In the genomic region with DNA sequence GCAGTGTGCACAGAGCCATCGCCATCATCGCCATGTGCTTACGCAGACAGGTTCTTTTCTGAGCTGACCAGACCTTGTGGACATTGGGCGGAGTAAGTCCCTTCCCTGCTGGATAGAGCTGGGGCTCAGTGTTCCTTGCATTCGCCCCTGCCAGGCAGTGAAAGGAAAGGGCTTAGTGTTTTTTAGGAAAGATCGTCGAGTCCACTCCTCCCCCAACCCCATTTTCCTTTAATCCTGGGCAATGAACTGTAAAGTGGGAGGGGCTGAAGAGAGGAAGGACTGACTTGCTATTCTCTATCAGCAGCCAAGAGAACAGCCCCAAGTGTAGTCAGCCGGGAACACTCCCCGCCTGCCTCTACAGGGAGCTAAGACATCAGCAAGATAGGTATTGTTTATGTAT, we compare ENCODE assay signal across 9 mouse cellular contexts. TPM values are rescaled to one million over a fixed set of nuclear protein-coding genes. Genes with fewer than 3 reads are reported as not detected.
DNase-seq lines count a peak whose midpoint lies in the region; ATAC-seq and TF ChIP-seq lines count a peak whose summit lies in the region.
"Had no signal": no experiment of that assay in that cellular context is flagged by ENCODE, and none has a peak within 500 bp of the region (broad histone marks: within the 10 kb centered on the region; RNA-seq: fewer than 3 reads in every experiment).

No protein-coding gene starts in this region.

- no peak overlapping the region for H3K9ac ChIP-seq in ES-Bruce4 (ENCODE audit: low read depth, poor library complexity, severe bottlenecking)
- peak overlapping the region; percentile 40; the same call in 1 of the 2 replicates for H3K9ac ChIP-seq in forebrain, embryonic 14.5 days (ENCODE audit: low read length)

- H3K4me1 ChIP-seq in ES-Bruce4 (ENCODE audit: control insufficient read depth, insufficient read depth, low read length), result peaks cover 12% of the 10 kb centered on the region
- peaks cover 40% of the 10 kb centered on the region for H3K4me1 ChIP-seq in forebrain, embryonic 14.5 days (ENCODE audit: control insufficient read depth, insufficient read depth, low read length)

- H3K4me2 ChIP-seq in forebrain, embryonic 14.5 days (ENCODE audit: low read length), result peak overlapping the region; percentile 35; the same call in 1 of the 2 replicates

- TF ChIP-seq POLR2A in ES-Bruce4 (IDR thresholded peaks at IDR 0.05; ENCODE audit: insufficient read depth, low read length), result no peak

- H3K9me3 ChIP-seq in ES-Bruce4 (replicated peaks; ENCODE audit: control insufficient read depth, insufficient read depth, low read length, poor library complexity, severe bottlenecking), result no peaks in the 10 kb centered on the region
- no peaks in the 10 kb centered on the region for H3K9me3 ChIP-seq in forebrain, embryonic 14.5 days (replicated peaks; ENCODE audit: control insufficient read depth, low read length)

- no peaks in the 10 kb centered on the region for H3K27me3 ChIP-seq in ES-Bruce4 (ENCODE audit: control insufficient read depth, insufficient read depth, low read length, poor library complexity, severe bottlenecking)
- no peaks in the 10 kb centered on the region for H3K27me3 ChIP-seq in forebrain, embryonic 14.5 days (replicated peaks; ENCODE audit: control insufficient read depth, insufficient read depth, low read length)

- DNase-seq in cerebellum, adult 11-12 months, result peak; percentile 21
- no peak for DNase-seq in cerebellum, adult 11 months
- peak; percentile 70 for DNase-seq in forebrain, embryonic 14.5 days (ENCODE audit: low spot score)
- DNase-seq in kidney, postnatal 25 days, result peak; percentile 32 to 72
- no peak for DNase-seq in ovary, postnatal 36 days (ENCODE audit: low spot score)
- DNase-seq in adrenal gland, postnatal 25 days, result no peak
- DNase-seq in left cerebral cortex, adult 18-20 months (ENCODE audit: low spot score in 2 of 2), result no peak

- H3K4me3 ChIP-seq in ES-Bruce4 (ENCODE audit: low read depth, low read length), result no peak overlapping the region
- H3K4me3 ChIP-seq in forebrain, embryonic 14.5 days (ENCODE audit: low read depth, low read length), result no peak overlapping the region
- H3K4me3 ChIP-seq: erythroblast, embryonic 14.5 days had no signal

- TF ChIP-seq EP300 in ES-Bruce4 (IDR thresholded peaks at IDR 0.05; ENCODE audit: insufficient read depth, low read depth, low read length), result no peak

- no peaks in the 10 kb centered on the region for H3K36me3 ChIP-seq in ES-Bruce4 (ENCODE audit: control insufficient read depth, insufficient read depth, low read length, poor library complexity, severe bottlenecking)
- 0 out of 2 replicates have a peak, but pooled peaks cover 3% of the 10 kb centered on the region for H3K36me3 ChIP-seq in forebrain, embryonic 14.5 days (ENCODE audit: control insufficient read depth, insufficient read depth, low read length)

- no peak for TF ChIP-seq CTCF in ES-Bruce4 (IDR thresholded peaks at IDR 0.05; ENCODE audit: low read depth, low read length)

- WGBS in forebrain, embryonic 14.5 days, result 4% methylated on average over 9 of the region's 9 CpGs

- ATAC-seq in forebrain, embryonic 14.5 days, result peak; percentile 73

- H3K27ac ChIP-seq in ES-Bruce4 (ENCODE audit: insufficient read depth, low read length), result peak overlapping the region; percentile 7; the same call in 1 of the 2 replicates
- H3K27ac ChIP-seq in forebrain, embryonic 14.5 days (ENCODE audit: low read depth, low read length), result peak overlapping the region; percentile 67

RNA-seq across cellular contexts. Expression of a gene that starts 6.4 kb away (rescaled TPM):
- 40.3 and 44.1 TPM in 2 replicates for polyA plus RNA-seq in ES-Bruce4 (2011; ENCODE audit: insufficient read depth, insufficient read length, low read depth, missing spikeins)
- 40.3 and 58.5 TPM in 2 replicates for polyA plus RNA-seq in forebrain, embryonic 14.5 days (2014; fragmentation: Nextera tagmentation; extraction: Ambion mirVana)
- 70.3 and 73.5 TPM in 2 replicates for total RNA-seq in adrenal gland, postnatal 25 days (2021)
- total RNA-seq in left cerebral cortex, adult 18-20 months (2021), result 100 to 1,000 TPM; 239 to 275 TPM

RNA-seq across cellular contexts. Expression of a gene that starts 26.8 kb away (rescaled TPM):
- polyA plus RNA-seq in ES-Bruce4 (2011; ENCODE audit: insufficient read depth, insufficient read length, low read depth, missing spikeins), result 3.1 and 3.3 TPM in 2 replicates
- 105 and 131 TPM in 2 replicates for polyA plus RNA-seq in forebrain, embryonic 14.5 days (2014; fragmentation: Nextera tagmentation; extraction: Ambion mirVana)
- total RNA-seq in adrenal gland, postnatal 25 days (2021), result 1.9 and 3.2 TPM in 2 replicates
- total RNA-seq in left cerebral cortex, adult 18-20 months (2021), result 1 to 10 TPM; 8.1 to 8.8 TPM

Comparison
In these comparisons a context has a peak if more than half of its experiments do, and no peak if none do; other contexts are left out.
1. DNase-seq: peak in cerebellum, adult 11-12 months (single experiment), forebrain, embryonic 14.5 days (single experiment) and kidney, postnatal 25 days (2 of 2); none in cerebellum, adult 11 months (single experiment), ovary, postnatal 36 days (single experiment), adrenal gland, postnatal 25 days (single experiment) and left cerebral cortex, adult 18-20 months (0 of 2).